Mouse (Mus musculus) olfactory bulb, adult 2 months (tissue): ENCODE results near the gene 9330182L06Rik.

Source experiments
- CTCF ChIP-seq: fragments of 200-500 bp; IDR thresholded peaks from 2 replicates; pipeline ENCODE4 v1.5.1; 2012; ENCODE audit warnings: low read depth, mild to moderate bottlenecking, low read length, moderate library complexity; ENCODE audit not compliant: insufficient read depth
- POLR2A ChIP-seq: fragments of 200-500 bp; IDR thresholded peaks from 2 replicates; pipeline ENCODE4 v1.6.1; 2012; ENCODE audit warnings: mild to moderate bottlenecking, low read depth, low read length, moderate library complexity; ENCODE audit not compliant: insufficient read depth

DNA sequence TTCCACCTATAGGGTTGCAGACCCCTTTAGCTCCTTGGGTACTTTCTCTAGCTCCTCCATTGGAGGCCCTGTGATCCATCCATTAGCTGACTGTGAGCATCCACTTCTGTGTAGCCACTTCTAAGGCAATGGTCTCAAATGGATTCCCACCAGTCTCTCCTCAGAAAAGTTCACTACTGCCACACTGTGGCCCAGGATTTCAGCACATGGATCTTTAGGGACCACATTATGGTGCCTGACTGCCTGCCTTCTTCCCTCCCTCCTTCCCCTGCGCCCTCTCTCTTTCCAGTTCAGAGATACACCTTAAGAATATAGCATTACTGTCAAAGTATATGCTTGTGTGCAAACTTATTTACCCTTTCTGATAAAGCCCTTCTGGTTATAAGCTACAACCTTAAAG, 154.0 kb downstream of the 9330182L06Rik start:
- no peak for TF ChIP-seq CTCF
- TF ChIP-seq POLR2A, result no peak
